Mouse (Mus musculus) hindbrain, embryonic 14.5 days (tissue): ENCODE measurements around the gene Hacl1. TPM values are rescaled to one million over a fixed set of nuclear protein-coding genes. Genes with fewer than 3 reads are reported as not detected.

ENCODE experiments used
- ATAC-seq: fragments of 200-750 bp; cut with Nextera tagmentation; 2 replicates; pipeline ENCODE4 v1.8.0; 2017; ENCODE audit warnings: moderate number of reproducible peaks, mild to moderate bottlenecking, moderate TSS enrichment, moderate library complexity; ENCODE audit not compliant: low FRiP score
- DNase-seq: peaks from one replicate; pipeline ENCODE4 v3.0.0-alpha.2; 2015; ENCODE audit warnings: low spot score
- H3K27ac ChIP-seq: fragments of 300-500 bp; sonication (generic); 2 replicates; pipeline ENCODE4 v1.5.1; 2014; ENCODE audit warnings: mild to moderate bottlenecking, moderate library complexity
- H3K27me3 ChIP-seq: fragments of 300-500 bp; sonication (generic); 2 replicates; pipeline ENCODE4 v1.6.1; 2014; ENCODE audit warnings: mild to moderate bottlenecking, low read length, mixed read lengths; ENCODE audit not compliant: control insufficient read depth, insufficient read depth
- H3K36me3 ChIP-seq: fragments of 300-500 bp; sonication (generic); replicated peaks from 2 replicates; pipeline ENCODE4 v1.6.1; 2014; ENCODE audit not compliant: control insufficient read depth, insufficient read depth
- H3K4me1 ChIP-seq: fragments of 300-500 bp; sonication (generic); replicated peaks from 2 replicates; pipeline ENCODE4 v1.6.1; 2014; ENCODE audit warnings: antibody characterized with exemption, low read length, mixed read lengths; ENCODE audit not compliant: control insufficient read depth, insufficient read depth
- H3K4me2 ChIP-seq: fragments of 300-500 bp; sonication (generic); replicated peaks from 2 replicates; pipeline ENCODE4 v1.6.1; 2014; ENCODE audit warnings: mild to moderate bottlenecking, moderate library complexity
- H3K4me3 ChIP-seq: fragments of 300-500 bp; sonication (generic); replicated peaks from 2 replicates; pipeline ENCODE4 v1.5.1; 2014; ENCODE audit warnings: mild to moderate bottlenecking, low read length
- H3K9ac ChIP-seq: fragments of 300-500 bp; sonication (generic); 2 replicates; pipeline ENCODE4 v1.6.1; 2014
- H3K9me3 ChIP-seq: fragments of 300-500 bp; sonication (generic); 2 replicates; pipeline ENCODE4 v1.6.1; 2016; ENCODE audit warnings: low read length; ENCODE audit not compliant: control insufficient read depth
- WGBS: fragments of 180-500 bp; shearing (Covaris S2); extraction: QIAGEN DNeasy Blood & Tissue Kit; methylation state at CpG from one replicate; pipeline ENCODE4 v1.1.7; 2014; 5-methylcytosine and 5-hydroxymethylcytosine counted together
- polyA plus RNA-seq: library from polyadenylated mRNA; unstranded; fragments of >200 nt; fragmentation: Nextera tagmentation; extraction: Ambion mirVana; gene quantifications from 2 replicates; pipeline ENCODE4 v1.2.1, GENCODE M21; 2014

Gene Hacl1
- polyA plus RNA-seq, 1 experiment from 2014 or later: 13.4 TPM

DNA sequence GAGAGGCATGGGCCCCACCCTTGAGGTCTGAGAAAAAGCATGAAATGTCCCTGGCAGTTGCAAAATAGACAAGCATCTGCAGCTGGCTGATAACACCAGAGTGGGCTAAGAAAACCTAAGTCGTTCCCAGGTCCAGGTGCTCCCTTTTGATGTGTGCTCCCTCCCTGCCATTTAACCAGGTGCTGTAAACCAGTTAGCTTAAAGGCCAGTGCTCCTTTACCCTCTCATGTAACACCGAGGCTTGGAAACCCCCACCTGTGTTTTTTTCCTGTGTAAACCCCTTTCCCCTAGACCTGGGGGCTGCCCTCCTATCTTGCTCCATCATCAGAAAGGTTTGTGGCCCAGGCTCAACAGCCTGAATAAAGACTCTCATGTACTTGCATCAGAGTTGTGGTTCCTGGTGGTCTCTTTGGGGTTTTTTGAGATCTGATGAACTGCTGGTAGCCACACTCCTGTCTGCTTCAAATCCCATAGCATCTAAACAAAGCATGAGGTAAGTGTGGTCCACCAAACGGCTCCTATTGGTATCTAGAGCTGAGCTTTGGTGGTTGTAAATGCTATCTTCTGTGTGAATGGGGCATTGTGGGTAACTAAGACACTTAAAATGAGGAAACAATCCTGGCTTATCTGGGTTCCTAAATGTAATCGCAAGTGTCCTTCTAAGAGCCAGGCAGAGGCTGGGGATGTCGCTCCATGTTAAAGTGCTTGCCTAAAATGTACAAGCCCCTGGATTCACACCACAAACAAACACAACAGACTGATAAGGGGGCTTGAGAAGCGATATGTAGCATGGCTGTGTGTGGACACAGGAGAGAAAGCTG, 70.7 kb downstream of the Hacl1 start:
- Histone ChIP-seq H3K9me3 (no peaks in the 10 kb centered on the region), H3K4me3 (no peak overlapping the region), H3K36me3 (no peaks in the 10 kb centered on the region), H3K4me2 (no peak overlapping the region), H3K27ac (no peak overlapping the region), H3K27me3 (no peaks in the 10 kb centered on the region), H3K4me1 (no peaks in the 10 kb centered on the region), H3K9ac (no peak overlapping the region)
- WGBS: 90% methylated on average over 6 of the region's 6 CpGs
- ATAC-seq: no peak
- DNase-seq: no peak

DNA sequence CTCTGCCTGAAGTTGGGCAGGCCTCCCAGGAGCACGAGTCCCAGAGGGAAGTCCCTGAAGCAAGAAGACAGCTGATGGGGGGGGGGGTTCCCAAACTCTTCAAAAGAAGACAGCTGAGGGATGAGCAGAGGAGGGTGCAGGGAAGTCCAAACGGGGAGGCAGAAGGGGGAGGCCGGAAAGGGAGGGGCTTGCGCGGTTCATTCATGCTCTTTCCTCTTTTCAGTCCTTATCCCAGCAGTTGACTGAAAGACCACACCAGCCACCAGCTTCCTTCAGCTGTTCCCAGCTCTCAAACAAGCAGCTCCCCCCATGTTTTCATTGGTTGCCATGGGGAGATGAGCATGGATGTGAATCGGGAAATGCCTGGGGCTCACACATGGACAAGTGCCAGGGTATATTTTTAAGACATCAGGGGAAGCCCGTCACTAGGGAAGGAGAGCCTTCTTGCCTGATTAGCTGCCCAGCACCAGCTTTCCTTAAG, 71.9 kb downstream of the Hacl1 start:
- Histone ChIP-seq H3K4me3 (no peak overlapping the region), H3K4me2 (no peak overlapping the region), H3K27me3 (no peaks in the 10 kb centered on the region), H3K9ac (no peak overlapping the region), H3K27ac (no peak overlapping the region), H3K36me3 (no peaks in the 10 kb centered on the region), H3K4me1 (0 out of 2 replicates have a peak, but pooled peaks cover 3% of the 10 kb centered on the region), H3K9me3 (no peaks in the 10 kb centered on the region)
- no peak for ATAC-seq
- peak; percentile 64 for DNase-seq
- WGBS: 45% methylated on average over 7 of the region's 7 CpGs

DNA sequence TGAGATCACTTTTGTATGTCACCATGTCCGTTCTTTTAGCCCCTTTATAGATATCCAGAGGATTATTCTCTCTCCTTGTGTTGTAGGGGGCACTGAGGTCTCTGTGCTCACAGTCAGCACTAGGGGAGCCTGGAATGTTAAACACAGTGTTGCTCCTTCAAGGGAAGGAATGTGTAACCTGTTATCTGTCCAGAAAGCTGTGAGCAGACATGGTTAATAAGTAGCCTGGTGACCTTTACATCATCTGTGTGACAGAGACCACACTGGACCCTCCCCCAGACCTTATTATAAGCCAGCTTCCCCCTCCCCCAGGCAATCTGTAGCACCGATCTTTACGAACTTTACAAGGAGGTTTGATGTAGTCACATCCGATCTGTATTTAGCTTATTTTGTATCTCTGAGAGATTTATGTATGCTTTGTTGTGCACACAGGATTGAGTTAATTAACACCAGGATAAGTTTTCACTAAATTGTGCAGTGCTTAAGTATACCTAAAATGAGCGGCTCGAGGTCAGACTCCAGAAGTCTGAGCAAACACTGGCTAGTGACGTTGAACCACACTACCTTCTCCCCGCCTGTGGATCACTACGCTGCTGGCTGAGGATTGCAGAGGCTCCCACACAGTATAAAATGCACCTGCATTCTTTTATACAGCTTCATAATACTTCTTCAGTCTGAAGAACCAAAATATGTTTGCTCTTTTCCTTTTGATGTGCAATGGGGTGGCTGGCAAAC, 75.4 kb downstream of the Hacl1 start:
- ATAC-seq: no peak
- 77% methylated on average over 9 of the region's 9 CpGs for WGBS
- H3K4me2 ChIP-seq: no peak overlapping the region
- no peak overlapping the region for H3K4me3 ChIP-seq
- H3K9me3 ChIP-seq: no peaks in the 10 kb centered on the region
- DNase-seq: no peak
- H3K27ac ChIP-seq: no peak overlapping the region
- H3K27me3 ChIP-seq: no peaks in the 10 kb centered on the region
- H3K9ac ChIP-seq: no peak overlapping the region
- H3K4me1 ChIP-seq: 0 out of 2 replicates have a peak, but pooled peaks cover 3% of the 10 kb centered on the region
- no peaks in the 10 kb centered on the region for H3K36me3 ChIP-seq

DNA sequence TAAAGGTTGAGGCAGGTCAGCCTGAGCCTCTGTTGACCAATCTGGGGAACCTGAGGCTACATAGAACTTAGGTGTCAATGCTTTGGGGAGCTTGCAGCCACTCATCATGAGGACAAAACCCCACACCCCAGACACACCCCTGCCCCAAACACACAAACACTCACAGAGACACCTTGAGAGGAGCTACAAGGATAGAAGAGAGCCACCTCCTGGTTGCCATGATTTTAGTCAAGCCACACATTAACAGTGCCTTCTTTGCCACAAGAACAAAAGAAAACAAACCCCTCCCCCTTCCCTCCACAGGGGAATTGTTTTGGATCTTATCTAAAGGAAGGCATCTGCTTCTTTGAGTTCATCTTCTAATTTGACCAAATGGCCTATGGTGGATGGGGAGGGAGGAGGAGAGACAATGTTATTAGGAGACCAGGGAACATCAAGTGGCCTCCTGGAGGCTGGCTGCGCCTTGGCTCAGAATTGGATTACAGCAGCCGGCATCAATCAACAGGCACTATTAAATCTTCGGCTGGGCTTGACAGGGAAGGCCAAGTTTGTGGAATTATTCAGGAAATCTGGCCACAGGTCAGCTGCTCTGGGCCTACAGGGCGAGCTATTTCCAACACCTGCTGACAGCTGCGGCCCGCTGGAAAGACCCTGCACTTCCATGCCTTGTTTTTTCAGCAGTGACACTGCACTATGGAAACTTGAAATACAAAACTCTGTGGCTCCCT, 76.5 kb downstream of the Hacl1 start:
- ATAC-seq: no peak
- H3K36me3 ChIP-seq: no peaks in the 10 kb centered on the region
- 46% methylated on average over 6 of the region's 6 CpGs for WGBS
- no peak overlapping the region for H3K4me3 ChIP-seq
- no peak overlapping the region for H3K4me2 ChIP-seq
- 0 out of 2 replicates have a peak, but pooled peaks cover 3% of the 10 kb centered on the region for H3K4me1 ChIP-seq
- no peak overlapping the region for H3K27ac ChIP-seq
- H3K9ac ChIP-seq: no peak overlapping the region
- H3K9me3 ChIP-seq: no peaks in the 10 kb centered on the region
- no peaks in the 10 kb centered on the region for H3K27me3 ChIP-seq
- DNase-seq: no peak

DNA sequence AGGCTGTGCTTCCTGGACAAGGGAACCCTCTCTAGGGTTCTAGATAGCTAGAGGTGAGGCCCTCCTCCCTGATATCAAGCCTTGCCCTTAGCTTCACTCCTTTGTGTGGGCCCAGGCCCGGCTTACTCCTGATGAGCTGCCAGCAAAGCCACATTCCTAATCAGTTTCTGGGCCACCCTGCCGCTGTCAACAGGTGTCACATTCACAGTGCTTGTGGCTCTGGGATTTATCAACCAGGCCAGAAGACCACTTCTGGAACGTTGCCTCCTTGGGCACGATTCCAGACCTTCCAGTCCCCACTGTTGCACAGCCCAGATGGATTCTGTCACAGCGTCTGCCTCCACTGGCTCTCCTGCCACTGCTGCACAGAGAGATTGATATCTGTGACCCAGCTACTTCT, 80.2 kb downstream of the Hacl1 start:
- H3K27me3 ChIP-seq: no peaks in the 10 kb centered on the region
- no peak overlapping the region for H3K27ac ChIP-seq
- no peak overlapping the region for H3K4me3 ChIP-seq
- H3K9me3 ChIP-seq: no peaks in the 10 kb centered on the region
- H3K4me2 ChIP-seq: no peak overlapping the region
- H3K36me3 ChIP-seq: no peaks in the 10 kb centered on the region
- H3K4me1 ChIP-seq: 0 out of 2 replicates have a peak, but pooled peaks cover 3% of the 10 kb centered on the region
- 68% methylated on average over 5 of the region's 5 CpGs for WGBS
- H3K9ac ChIP-seq: no peak overlapping the region
- no peak for ATAC-seq
- no peak for DNase-seq

DNA sequence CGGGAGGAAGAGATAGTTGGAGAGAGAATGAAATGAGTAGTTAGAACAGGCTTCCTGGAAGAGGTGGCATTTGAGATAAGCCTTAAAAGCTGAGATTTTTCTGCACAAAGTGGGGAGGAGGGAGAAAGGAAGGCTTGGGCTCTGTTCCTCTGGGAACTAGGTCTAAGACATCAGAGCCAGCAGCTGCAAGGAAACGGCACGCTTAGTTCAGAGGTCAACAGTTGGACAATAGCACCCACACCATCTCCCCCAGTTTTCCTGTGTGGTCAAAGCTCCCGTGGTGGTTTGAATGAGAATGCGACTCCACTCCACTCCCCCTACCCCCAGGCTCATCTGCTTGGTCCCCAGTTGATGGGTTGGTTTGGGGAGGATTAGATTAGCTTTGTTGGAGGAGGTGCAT, 81.9 kb downstream of the Hacl1 start:
- no peak overlapping the region for H3K27ac ChIP-seq
- H3K27me3 ChIP-seq: no peaks in the 10 kb centered on the region
- no peak overlapping the region for H3K9ac ChIP-seq
- no peaks in the 10 kb centered on the region for H3K36me3 ChIP-seq
- 46% methylated on average over 5 of the region's 5 CpGs for WGBS
- no peak for ATAC-seq
- no peaks in the 10 kb centered on the region for H3K4me1 ChIP-seq
- no peak overlapping the region for H3K4me3 ChIP-seq
- DNase-seq: no peak
- no peaks in the 10 kb centered on the region for H3K9me3 ChIP-seq
- H3K4me2 ChIP-seq: no peak overlapping the region

DNA sequence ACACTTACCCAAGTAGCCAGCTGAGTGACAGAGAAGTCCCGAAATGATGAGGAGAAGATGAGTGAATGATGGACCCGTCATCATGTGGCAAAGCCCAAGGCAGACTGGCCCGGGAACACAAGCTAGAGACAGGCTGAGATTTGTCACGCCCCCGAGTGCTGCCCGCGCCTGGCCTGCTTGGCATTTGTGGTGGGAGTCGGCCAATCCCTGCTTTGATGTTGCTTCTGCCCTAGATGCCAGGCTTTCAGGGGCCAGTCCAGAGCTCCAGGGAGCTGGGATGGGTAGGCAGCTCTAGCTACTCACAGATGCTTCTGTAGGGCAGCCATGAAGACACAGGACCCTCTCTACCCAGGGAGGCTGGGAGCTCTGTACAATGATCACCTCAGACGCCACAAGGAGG, 83.3 kb downstream of the Hacl1 start:
- Histone ChIP-seq H3K4me1 (no peaks in the 10 kb centered on the region), H3K4me2 (no peak overlapping the region), H3K36me3 (no peaks in the 10 kb centered on the region), H3K4me3 (no peak overlapping the region), H3K27me3 (no peaks in the 10 kb centered on the region), H3K9me3 (no peaks in the 10 kb centered on the region), H3K9ac (no peak overlapping the region), H3K27ac (no peak overlapping the region)
- ATAC-seq: no peak
- DNase-seq: no peak
- WGBS: 71% methylated on average over 9 of the region's 9 CpGs

DNA sequence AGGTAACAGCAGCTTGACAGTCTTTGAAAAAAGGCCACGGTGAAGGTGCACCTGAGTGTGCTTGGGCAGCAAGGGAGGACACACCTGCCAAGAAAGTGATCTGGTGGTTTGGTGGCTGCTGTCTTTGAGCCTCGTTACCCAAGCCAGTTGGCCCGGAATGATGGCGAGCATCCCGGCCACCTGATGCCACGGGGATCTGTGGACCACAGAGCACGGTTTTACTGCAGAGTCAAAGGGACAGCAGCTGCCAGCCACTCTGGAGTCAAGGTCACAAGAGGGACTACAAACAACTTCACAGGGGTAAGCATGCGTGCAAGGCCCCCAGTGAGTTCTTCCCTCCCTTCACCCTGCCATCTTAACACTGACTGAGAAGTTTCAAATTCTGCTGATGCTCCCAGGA, 83.8 kb downstream of the Hacl1 start:
- Histone ChIP-seq H3K4me1 (no peaks in the 10 kb centered on the region), H3K27ac (no peak overlapping the region), H3K4me2 (no peak overlapping the region), H3K27me3 (no peaks in the 10 kb centered on the region), H3K9me3 (no peaks in the 10 kb centered on the region), H3K9ac (no peak overlapping the region), H3K36me3 (no peaks in the 10 kb centered on the region), H3K4me3 (no peak overlapping the region)
- ATAC-seq (no peak), DNase-seq (no peak)
- 77% methylated on average over 8 of the region's 8 CpGs for WGBS
